Mouse (Mus musculus) bone marrow macrophage, adult 2 months (primary cell): ENCODE data around the gene Pum1. TPM values are rescaled to one million over a fixed set of nuclear protein-coding genes. Genes with fewer than 3 reads are reported as not detected.

Experiments used
- H3K27ac ChIP-seq: 2 replicates; pipeline ENCODE4 v1.5.1; 2012; ENCODE audit warnings: low read depth, low read length; ENCODE audit not compliant: insufficient read depth
- H3K4me1 ChIP-seq: 2 replicates; pipeline ENCODE4 v1.6.1; 2012; ENCODE audit warnings: low read length; ENCODE audit not compliant: control insufficient read depth, insufficient read depth
- H3K4me3 ChIP-seq: 2 replicates; pipeline ENCODE4 v1.5.1; 2012; ENCODE audit warnings: mild to moderate bottlenecking, low read length, moderate library complexity; ENCODE audit not compliant: insufficient read depth
- CTCF ChIP-seq: IDR thresholded peaks from 2 replicates; pipeline ENCODE4 v1.5.1; 2012; ENCODE audit warnings: low read depth, mild to moderate bottlenecking, low read length, moderate library complexity
- POLR2A ChIP-seq: IDR thresholded peaks from 2 replicates; pipeline ENCODE4 v1.6.1; 2012; ENCODE audit warnings: mild to moderate bottlenecking, low read depth, low read length, borderline replicate concordance
- polyA plus RNA-seq: library from polyadenylated mRNA; stranded (reverse); fragments of >200 nt; gene quantifications from 2 replicates; pipeline ENCODE4 v1.2.4, GENCODE M21; 2012; ENCODE audit not compliant: missing spikeins, insufficient read depth, insufficient read length

The Pum1 gene
- polyA plus RNA-seq, 1 experiment = 35.2 TPM

DNA sequence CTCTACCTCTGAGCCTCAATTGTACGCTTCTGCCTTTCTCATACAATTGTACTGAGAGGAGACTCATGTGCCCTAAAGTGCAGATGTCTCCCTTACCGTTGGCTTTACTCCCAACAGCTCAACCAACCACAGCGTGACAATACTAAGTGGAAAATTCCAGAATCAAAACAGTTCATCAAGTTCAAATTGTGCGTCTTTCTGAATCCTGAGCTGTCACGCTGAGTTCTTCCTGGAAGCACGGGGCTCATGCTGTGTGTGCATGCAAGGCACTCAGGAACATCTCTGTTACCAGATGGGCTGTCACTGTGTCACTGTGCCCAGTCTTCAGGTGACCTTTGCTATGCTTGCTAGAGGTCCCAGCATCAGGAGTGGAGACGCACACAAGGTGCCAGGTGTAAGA is 142.6 kb downstream of the Pum1 start:
- H3K27ac ChIP-seq = no peak overlapping the region
- H3K4me3 ChIP-seq = no peak overlapping the region
- H3K4me1 ChIP-seq = peaks cover 26% of the 10 kb centered on the region
- TF ChIP-seq CTCF = no peak
- no peak for TF ChIP-seq POLR2A

DNA sequence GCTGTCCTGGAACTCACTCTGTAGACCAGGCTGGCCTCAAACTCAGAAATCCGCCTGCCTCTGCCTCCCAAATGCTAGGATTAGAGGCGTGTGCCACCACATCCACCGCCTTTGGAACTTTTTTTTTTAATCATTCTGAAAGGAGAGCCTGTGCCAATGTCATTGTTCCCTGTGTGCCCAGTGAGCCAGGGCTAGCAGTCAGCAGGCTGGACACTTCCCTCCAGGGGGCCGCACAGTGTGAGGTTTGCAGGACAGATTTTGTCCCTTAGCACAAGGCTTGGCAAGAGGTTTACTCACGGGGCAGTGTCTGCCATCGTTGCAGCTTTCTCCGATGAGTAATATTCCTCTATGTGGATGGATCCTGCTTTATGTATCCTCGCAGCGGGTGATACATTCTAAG is 143.6 kb downstream of the Pum1 start:
- H3K4me1 ChIP-seq = peaks cover 17% of the 10 kb centered on the region
- H3K4me3 ChIP-seq = no peak overlapping the region
- no peak for TF ChIP-seq CTCF
- no peak for TF ChIP-seq POLR2A
- no peak overlapping the region for H3K27ac ChIP-seq

DNA sequence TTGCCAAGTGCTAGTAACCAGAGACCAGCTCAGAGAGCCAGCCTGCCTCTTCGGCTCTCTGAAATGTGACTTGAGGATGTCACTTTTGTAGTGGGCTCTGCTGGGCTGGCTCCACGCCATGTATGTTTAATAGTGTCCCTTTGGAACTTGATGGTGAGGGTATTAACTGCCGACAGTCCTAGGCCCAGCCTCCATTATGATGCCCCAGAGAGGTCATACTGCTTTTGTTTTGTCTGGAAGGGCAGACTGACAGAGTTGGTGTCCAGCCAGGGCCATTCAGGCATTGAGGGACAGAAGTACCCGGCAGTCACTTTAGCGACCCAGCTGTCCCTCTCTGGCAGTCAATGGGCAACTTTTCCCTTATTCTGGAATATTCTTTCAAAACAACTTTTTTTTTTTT is 146.7 kb downstream of the Pum1 start:
- Histone ChIP-seq H3K4me1 (peaks cover 6% of the 10 kb centered on the region; the same call in 1 of the 2 replicates), H3K4me3 (no peak overlapping the region), H3K27ac (no peak overlapping the region)
- TF ChIP-seq CTCF (no peak), POLR2A (no peak)

- Histone ChIP-seq H3K27ac (no peak overlapping the region), H3K4me1 (peaks cover 6% of the 10 kb centered on the region; the same call in 1 of the 2 replicates), H3K4me3 (no peak overlapping the region)
- no peak for TF ChIP-seq CTCF
- TF ChIP-seq POLR2A = no peak
These were observed 147.7 kb downstream of the Pum1 start for GRCm38 (mm10) chr4:130810845-130811244.

- no peak overlapping the region for H3K27ac ChIP-seq
- H3K4me1 ChIP-seq = peaks cover 6% of the 10 kb centered on the region; the same call in 1 of the 2 replicates
- TF ChIP-seq CTCF (no peak), POLR2A (no peak)
- H3K4me3 ChIP-seq = no peak overlapping the region
These were observed 148.3 kb downstream of the Pum1 start for GRCm38 (mm10) chr4:130811385-130811784.

DNA sequence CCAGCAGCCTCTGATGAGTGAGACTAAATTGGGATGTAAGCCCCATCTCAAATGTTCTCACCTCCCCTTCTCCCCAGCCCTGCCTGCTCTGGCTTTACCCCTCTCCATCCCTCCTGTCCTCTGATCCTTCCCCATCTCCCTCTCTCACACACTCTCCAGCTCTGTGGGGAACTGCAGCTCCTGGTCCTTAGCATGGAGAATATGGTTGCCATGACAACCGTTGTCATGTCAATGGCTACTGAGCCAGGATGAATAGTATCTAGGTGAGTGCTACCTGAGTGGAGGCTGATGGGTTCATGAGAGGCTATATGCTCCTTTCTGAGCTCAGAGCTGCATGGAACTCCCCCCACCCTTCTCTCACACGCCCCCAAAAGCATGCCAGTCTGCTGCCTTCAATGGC is 150.8 kb downstream of the Pum1 start:
- Histone ChIP-seq H3K4me3 (no peak overlapping the region), H3K4me1 (peaks cover 6% of the 10 kb centered on the region; the same call in 1 of the 2 replicates), H3K27ac (no peak overlapping the region)
- TF ChIP-seq POLR2A = no peak
- no peak for TF ChIP-seq CTCF

DNA sequence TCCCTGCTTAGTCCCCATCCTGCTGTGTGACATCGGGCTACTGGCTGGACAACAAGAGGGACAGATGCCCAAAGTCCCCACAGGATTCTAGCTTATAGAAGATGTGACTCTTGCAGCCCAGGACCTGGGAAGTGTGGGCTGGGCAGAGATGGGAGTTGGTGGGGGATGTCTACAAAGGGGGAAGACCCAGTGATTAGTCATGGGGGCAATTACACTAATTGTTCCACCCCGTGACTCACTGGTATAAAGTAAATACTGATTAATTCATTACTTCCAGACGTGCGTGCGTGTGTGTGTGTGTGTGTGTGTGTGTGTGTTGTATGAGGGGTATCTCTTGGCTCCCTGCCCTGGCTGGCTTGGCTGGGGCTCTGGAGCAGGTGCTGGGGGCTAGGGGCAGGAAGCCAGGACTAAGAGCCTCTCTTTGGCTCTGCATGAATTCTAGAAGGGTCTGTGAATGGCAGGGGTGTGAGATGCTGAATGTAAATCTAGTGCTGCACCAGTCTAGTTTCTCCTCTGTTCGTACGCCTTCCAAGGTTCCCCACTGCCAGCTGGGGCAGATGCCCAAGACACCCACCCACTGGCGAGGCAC is 151.7 kb downstream of the Pum1 start:
- Histone ChIP-seq H3K27ac (no peak overlapping the region), H3K4me3 (no peak overlapping the region), H3K4me1 (peaks cover 4% of the 10 kb centered on the region; the same call in 1 of the 2 replicates)
- TF ChIP-seq CTCF (no peak), POLR2A (no peak)

- no peak for TF ChIP-seq POLR2A
- TF ChIP-seq CTCF = no peak
- no peak overlapping the region for H3K4me3 ChIP-seq
- peaks cover 3% of the 10 kb centered on the region for H3K4me1 ChIP-seq
- no peak overlapping the region for H3K27ac ChIP-seq
These were observed 152.7 kb downstream of the Pum1 start for GRCm38 (mm10) chr4:130815860-130816259.

DNA sequence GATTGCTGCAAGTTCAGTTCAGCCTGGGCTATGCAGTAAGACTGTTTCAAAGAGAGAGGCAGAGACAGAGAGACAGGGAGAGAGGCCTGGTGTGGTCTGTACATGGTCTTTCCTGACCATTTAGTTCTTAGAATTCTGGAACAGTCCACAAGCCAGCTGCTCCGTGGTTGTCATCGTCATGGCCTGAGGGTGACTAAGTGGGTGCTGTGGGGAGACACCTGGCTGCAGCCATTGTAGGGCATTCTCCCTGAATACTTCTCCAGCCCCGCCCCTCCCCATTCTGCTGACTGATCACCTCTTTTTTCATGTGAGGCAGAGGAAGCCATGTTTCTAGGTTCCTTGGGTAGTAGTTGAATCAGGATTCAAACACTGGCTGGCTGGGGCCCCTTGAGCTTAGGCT is 156.7 kb downstream of the Pum1 start:
- Histone ChIP-seq H3K4me3 (no peak overlapping the region), H3K4me1 (peaks cover 7% of the 10 kb centered on the region), H3K27ac (no peak overlapping the region)
- TF ChIP-seq POLR2A = no peak
- TF ChIP-seq CTCF = no peak

DNA sequence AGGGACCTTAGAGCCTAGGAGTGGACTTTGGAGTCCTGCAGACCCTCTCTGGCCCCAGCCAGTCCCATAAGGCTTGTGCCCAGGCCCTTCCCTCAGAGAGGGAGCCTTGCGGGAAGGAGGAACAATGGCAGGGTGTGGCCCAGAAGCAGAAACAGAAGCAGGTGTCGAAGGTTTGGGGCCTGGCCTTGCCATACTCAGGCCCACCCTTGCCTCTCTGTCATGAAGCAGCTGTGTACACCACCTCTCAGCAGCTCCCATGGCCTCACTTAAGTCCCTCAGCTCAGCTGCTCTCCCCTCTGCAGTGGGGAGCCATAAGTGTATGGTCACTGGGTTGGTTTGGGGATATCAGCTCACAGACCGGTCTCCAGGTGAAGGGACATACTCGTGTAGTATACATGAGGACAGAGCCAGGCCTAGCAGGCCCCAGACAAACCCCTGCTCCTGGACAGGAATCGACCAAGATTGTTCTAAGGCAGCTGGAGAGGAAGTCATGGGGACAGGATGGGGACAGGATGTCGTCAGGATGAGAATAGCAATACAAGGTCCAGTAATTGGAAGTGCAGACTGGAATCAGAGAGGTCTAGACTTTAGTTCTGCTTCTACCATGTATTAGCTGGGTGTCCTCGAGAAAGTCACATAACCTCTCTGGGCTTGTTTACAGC is 157.6 kb downstream of the Pum1 start:
- Histone ChIP-seq H3K27ac (no peak overlapping the region), H3K4me3 (no peak overlapping the region), H3K4me1 (peaks cover 7% of the 10 kb centered on the region)
- no peak for TF ChIP-seq POLR2A
